Mouse (Mus musculus) splenic B cell, adult 2 months (primary cell): Measurements from ENCODE around the gene Gm49355.

Source experiments
- DNase-seq: peaks from one replicate; pipeline ENCODE4 v3.0.0-alpha.2; 2011; ENCODE audit warnings: low read depth, low spot score
- H3K27me3 ChIP-seq: 2 replicates; pipeline ENCODE4 v1.6.1; 2012; ENCODE audit warnings: mild to moderate bottlenecking, low read length, moderate library complexity, mixed read lengths; ENCODE audit not compliant: control insufficient read depth, poor library complexity, insufficient read depth, severe bottlenecking
- H3K36me3 ChIP-seq: 2 replicates; pipeline ENCODE4 v1.6.1; 2012; ENCODE audit warnings: mild to moderate bottlenecking, low read length, moderate library complexity, mixed read lengths; ENCODE audit not compliant: control insufficient read depth, poor library complexity, insufficient read depth, severe bottlenecking

Gm49355 gene

DNA sequence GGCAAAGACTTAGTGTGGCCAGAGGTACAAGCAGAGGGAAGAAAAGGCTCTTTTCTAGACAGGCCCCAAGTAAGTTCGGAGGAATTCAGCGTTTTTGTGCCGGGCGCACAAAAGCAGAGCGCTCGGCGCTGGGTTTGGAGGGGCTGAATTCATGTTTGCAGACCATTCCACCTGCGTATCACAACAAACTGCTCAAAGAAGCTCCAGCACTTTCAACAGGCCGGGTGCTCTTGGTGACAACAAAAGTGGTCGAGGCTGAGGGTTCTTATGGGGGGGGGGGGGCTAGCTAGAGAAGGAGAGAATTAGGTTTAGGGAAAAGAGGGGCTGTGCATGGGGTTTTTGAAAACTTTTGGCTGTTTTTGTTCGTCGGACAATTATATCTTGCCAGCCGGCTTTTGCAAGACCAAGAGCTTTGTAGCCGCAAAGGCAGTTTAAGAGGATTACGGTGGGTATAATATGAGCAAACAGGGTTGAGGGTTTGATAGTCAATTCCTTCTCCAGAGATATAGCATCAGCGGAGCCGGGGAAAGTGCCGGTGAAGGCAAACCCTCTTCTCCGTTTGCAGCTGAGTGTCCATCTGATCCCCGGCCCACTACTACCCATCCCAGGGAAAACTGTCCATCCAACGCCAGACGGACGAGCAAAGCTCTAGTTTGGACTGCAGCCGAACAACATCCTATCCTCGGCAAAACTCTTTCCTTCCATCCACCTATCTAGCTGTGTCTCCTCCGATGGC, 63.3 kb downstream of the Gm49355 start:
- Histone ChIP-seq H3K36me3 (no peaks in the 10 kb centered on the region), H3K27me3 (no peaks in the 10 kb centered on the region)
- no peak for DNase-seq

DNA sequence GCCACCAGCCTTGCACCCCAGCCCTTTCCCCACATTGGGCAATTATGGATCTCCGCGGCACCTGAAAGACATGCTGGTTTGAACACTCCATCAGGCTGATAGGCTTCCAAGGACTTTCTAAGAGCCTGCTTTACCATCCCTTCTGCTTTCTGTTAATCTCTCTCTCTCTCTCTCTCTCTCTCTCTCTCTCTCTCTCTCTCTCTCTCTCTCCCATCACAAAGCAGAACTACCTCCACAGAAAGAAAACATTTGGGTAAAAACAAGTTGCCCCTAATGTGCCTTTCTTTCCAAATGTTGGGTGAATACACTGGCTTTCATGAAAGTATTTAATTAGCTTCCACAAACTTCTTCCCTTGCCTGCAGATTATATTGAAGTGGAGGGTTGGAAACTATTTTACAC, 64.3 kb downstream of the Gm49355 start, which contains the start of gene Fezf2:
Gene Fezf2 (minus strand): TSS at position 101 of the 400 bp plus-strand sequence.
- Histone ChIP-seq H3K36me3 (no peaks in the 10 kb centered on the region), H3K27me3 (no peaks in the 10 kb centered on the region)

DNA sequence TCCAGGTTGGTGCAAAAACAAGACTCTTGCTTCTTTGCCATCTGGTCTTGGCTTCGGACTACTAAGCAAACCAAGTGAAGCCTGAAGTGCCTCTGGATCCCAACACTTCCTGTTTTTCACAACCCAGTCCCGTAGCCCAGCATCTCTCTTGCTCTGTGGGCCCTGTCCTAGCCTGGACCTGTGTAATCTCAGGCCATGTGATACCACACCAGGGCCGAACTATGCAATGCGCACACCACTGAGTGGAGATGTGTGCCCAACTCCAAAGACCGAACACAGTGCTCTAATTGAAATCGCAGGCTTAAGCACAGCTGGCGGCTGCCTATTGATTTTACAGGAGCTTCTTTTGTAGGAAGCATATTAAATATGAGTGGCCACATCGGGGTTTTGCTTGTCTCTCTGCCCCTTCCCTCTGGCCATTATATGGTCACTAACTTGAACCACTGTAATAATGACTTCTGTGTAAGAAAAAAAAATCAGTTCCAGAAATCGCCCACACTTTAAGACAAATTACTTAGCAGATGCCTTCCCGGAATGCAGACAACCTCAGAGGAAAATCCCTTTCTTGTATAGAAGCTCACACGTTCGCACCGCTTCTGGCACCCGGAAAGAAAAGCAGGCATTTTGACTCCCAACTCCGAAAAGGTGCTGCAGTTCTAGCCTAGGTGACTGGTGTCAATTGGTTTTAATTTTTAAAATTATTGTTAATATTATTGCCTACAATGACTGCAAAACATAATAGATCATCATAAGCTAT, 65.7 kb downstream of the Gm49355 start:
- DNase-seq: no peak
- H3K36me3 ChIP-seq: no peaks in the 10 kb centered on the region
- no peaks in the 10 kb centered on the region for H3K27me3 ChIP-seq

More for the DNA sequence above, 64.3 kb downstream of the Gm49355 start, which contains the start of gene Fezf2:
- DNase-seq: no peak

DNA sequence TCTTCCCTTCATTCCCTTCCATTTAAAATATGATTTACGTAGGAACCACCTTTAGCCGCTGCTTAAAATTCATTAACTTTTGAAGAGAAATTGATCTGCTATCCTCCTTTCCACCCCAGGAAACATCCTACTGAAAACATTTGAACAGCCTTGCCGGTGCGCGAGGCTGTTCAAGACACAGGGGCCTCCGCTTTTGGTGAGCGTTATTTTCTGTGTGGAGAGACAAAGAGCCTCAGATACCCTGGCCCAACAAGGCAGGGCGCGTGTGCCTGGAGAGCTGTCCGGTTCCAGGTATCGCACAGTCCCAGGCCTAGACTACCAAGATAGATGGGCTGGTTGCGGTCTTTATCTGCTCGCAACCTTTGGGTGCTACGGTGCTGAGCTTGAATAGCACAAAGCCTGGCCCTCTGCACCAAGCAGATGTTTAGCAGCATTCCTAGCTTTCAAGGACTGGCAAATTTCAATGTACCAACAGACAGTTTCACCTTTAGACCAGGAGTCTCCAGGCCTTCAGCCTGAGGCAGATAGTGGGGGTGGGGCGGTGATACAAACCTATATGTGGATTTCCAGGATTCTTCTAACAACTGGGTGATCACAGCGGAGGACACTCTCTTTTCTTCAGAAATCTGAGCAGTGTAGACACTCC, 66.6 kb downstream of the Gm49355 start:
- no peaks in the 10 kb centered on the region for H3K36me3 ChIP-seq
- no peaks in the 10 kb centered on the region for H3K27me3 ChIP-seq
- no peak for DNase-seq
